Mouse (Mus musculus) hindbrain, postnatal 0 days (tissue): ENCODE data around the gene Atg10. TPM values are rescaled to one million over a fixed set of nuclear protein-coding genes. Genes with fewer than 3 reads are reported as not detected.

Experiments
- ATAC-seq: fragments of 200-750 bp; cut with Nextera tagmentation; 2 replicates; pipeline ENCODE4 v1.8.0; 2017; ENCODE audit warnings: mild to moderate bottlenecking, moderate TSS enrichment, moderate library complexity
- DNase-seq: peaks from one replicate; pipeline ENCODE4 v3.0.0-alpha.2; 2015; ENCODE audit warnings: low spot score
- H3K27ac ChIP-seq: fragments of 300-500 bp; sonication (generic); 2 replicates; pipeline ENCODE4 v1.5.1; 2014; ENCODE audit warnings: mild to moderate bottlenecking
- H3K27me3 ChIP-seq: fragments of 300-500 bp; sonication (generic); 2 replicates; pipeline ENCODE4 v1.6.1; 2014; ENCODE audit warnings: low read length, mixed read lengths; ENCODE audit not compliant: insufficient read depth
- H3K36me3 ChIP-seq: fragments of 300-500 bp; sonication (generic); 2 replicates; pipeline ENCODE4 v1.6.1; 2014; ENCODE audit warnings: low read length, mixed read lengths; ENCODE audit not compliant: insufficient read depth
- H3K4me1 ChIP-seq: fragments of 300-500 bp; sonication (generic); 2 replicates; pipeline ENCODE4 v1.6.1; 2014; ENCODE audit warnings: antibody characterized with exemption, low read length, mixed read lengths; ENCODE audit not compliant: insufficient read depth
- H3K4me2 ChIP-seq: fragments of 300-500 bp; sonication (generic); 2 replicates; pipeline ENCODE4 v1.6.1; 2014; ENCODE audit warnings: low read depth, mild to moderate bottlenecking, low read length, moderate library complexity, mixed read lengths
- H3K4me3 ChIP-seq: fragments of 300-500 bp; sonication (generic); 2 replicates; pipeline ENCODE4 v1.5.1; 2014; ENCODE audit warnings: low read length
- H3K9ac ChIP-seq: fragments of 300-500 bp; sonication (generic); replicated peaks from 2 replicates; pipeline ENCODE4 v1.6.1; 2014; ENCODE audit warnings: mild to moderate bottlenecking, low read length, moderate library complexity, mixed read lengths
- H3K9me3 ChIP-seq: fragments of 300-500 bp; sonication (generic); 2 replicates; pipeline ENCODE4 v1.6.1; 2016; ENCODE audit warnings: low read length, mixed read lengths
- CTCF ChIP-seq: IDR thresholded peaks from 2 replicates; pipeline ENCODE4 v1.5.1; 2016; ENCODE audit warnings: antibody characterized with exemption, control low read depth, low read depth
- WGBS: fragments of 180-500 bp; shearing (Covaris S2); extraction: QIAGEN DNeasy Blood & Tissue Kit; methylation state at CpG from one replicate; pipeline ENCODE4 v1.1.7; 2014; 5-methylcytosine and 5-hydroxymethylcytosine counted together
- polyA plus RNA-seq: library from polyadenylated mRNA; unstranded; fragments of >200 nt; fragmentation: Nextera tagmentation; extraction: Ambion mirVana; gene quantifications from 2 replicates; pipeline ENCODE4 v1.2.1, GENCODE M21; 2015
- total RNA-seq: library from RNA; depleted of rRNA; stranded (reverse); fragments of >200 nt; gene quantifications from 2 replicates; pipeline ENCODE4 v1.2.3, GENCODE M21; 2014

Atg10 gene
- total and polyA plus RNA-seq, 2 experiments from 2014 or later = 5.2 to 13.9 TPM

GRCm38 (mm10) chr13:91167561-91167960 is 56.2 kb downstream of the Atg10 start:
- Histone ChIP-seq H3K4me3 (no peak overlapping the region), H3K4me1 (peaks cover 8% of the 10 kb centered on the region; the same call in 1 of the 2 replicates), H3K27me3 (no peaks in the 10 kb centered on the region), H3K4me2 (no peak overlapping the region), H3K27ac (no peak overlapping the region), H3K9me3 (no peaks in the 10 kb centered on the region), H3K36me3 (no peaks in the 10 kb centered on the region), H3K9ac (no peak overlapping the region)
- no peak for DNase-seq
- WGBS = 89% methylated on average over 5 of the region's 5 CpGs
- no peak for TF ChIP-seq CTCF
- ATAC-seq = no peak

GRCm38 (mm10) chr13:91166286-91166685 is 57.5 kb downstream of the Atg10 start:
- no peaks in the 10 kb centered on the region for H3K27me3 ChIP-seq
- TF ChIP-seq CTCF = no peak
- no peak overlapping the region for H3K4me2 ChIP-seq
- ATAC-seq = no peak
- WGBS = 93% methylated on average over 7 of the region's 7 CpGs
- H3K36me3 ChIP-seq = no peaks in the 10 kb centered on the region
- DNase-seq = no peak
- no peaks in the 10 kb centered on the region for H3K9me3 ChIP-seq
- peaks cover 8% of the 10 kb centered on the region; the same call in 1 of the 2 replicates for H3K4me1 ChIP-seq
- H3K27ac ChIP-seq = no peak overlapping the region
- no peak overlapping the region for H3K4me3 ChIP-seq
- no peak overlapping the region for H3K9ac ChIP-seq

- Histone ChIP-seq H3K4me2 (no peak overlapping the region), H3K27me3 (no peaks in the 10 kb centered on the region), H3K9me3 (no peaks in the 10 kb centered on the region), H3K4me1 (0 out of 2 replicates have a peak, but pooled peaks cover 5% of the 10 kb centered on the region), H3K27ac (no peak overlapping the region), H3K36me3 (no peaks in the 10 kb centered on the region), H3K4me3 (no peak overlapping the region), H3K9ac (no peak overlapping the region)
- ATAC-seq (no peak; the same call in 1 of the 2 replicates), DNase-seq (no peak)
- no peak for TF ChIP-seq CTCF
- 62% methylated on average over 6 of the region's 6 CpGs for WGBS
These were observed 58.6 kb downstream of the Atg10 start for GRCm38 (mm10) chr13:91165200-91165599.

GRCm38 (mm10) chr13:91163292-91163691 is 60.5 kb downstream of the Atg10 start:
- Histone ChIP-seq H3K9ac (no peak overlapping the region), H3K27me3 (no peaks in the 10 kb centered on the region), H3K36me3 (no peaks in the 10 kb centered on the region), H3K4me3 (no peak overlapping the region), H3K4me2 (no peak overlapping the region), H3K9me3 (no peaks in the 10 kb centered on the region), H3K27ac (no peak overlapping the region), H3K4me1 (0 out of 2 replicates have a peak, but pooled peaks cover 5% of the 10 kb centered on the region)
- no peak for TF ChIP-seq CTCF
- no peak for ATAC-seq
- 71% methylated on average over 4 of the region's 4 CpGs for WGBS
- no peak for DNase-seq

GRCm38 (mm10) chr13:91162452-91162851 is 61.3 kb downstream of the Atg10 start:
- 32% methylated on average over 5 of the region's 5 CpGs for WGBS
- no peak for TF ChIP-seq CTCF
- Histone ChIP-seq H3K27me3 (no peaks in the 10 kb centered on the region), H3K27ac (no peak overlapping the region), H3K4me1 (0 out of 2 replicates have a peak, but pooled peaks cover 5% of the 10 kb centered on the region), H3K4me3 (no peak overlapping the region), H3K9me3 (no peaks in the 10 kb centered on the region), H3K36me3 (no peaks in the 10 kb centered on the region), H3K9ac (no peak overlapping the region), H3K4me2 (no peak overlapping the region)
- DNase-seq = no peak
- ATAC-seq = no peak

GRCm38 (mm10) chr13:91160616-91161015 is 63.2 kb downstream of the Atg10 start:
- H3K9me3 ChIP-seq = no peaks in the 10 kb centered on the region
- no peak overlapping the region for H3K27ac ChIP-seq
- no peaks in the 10 kb centered on the region for H3K36me3 ChIP-seq
- H3K4me2 ChIP-seq = no peak overlapping the region
- 0 out of 2 replicates have a peak, but pooled peaks cover 5% of the 10 kb centered on the region for H3K4me1 ChIP-seq
- WGBS = 75% methylated on average over 3 of the region's 3 CpGs
- ATAC-seq = no peak
- DNase-seq = no peak
- no peaks in the 10 kb centered on the region for H3K27me3 ChIP-seq
- no peak overlapping the region for H3K9ac ChIP-seq
- H3K4me3 ChIP-seq = no peak overlapping the region
- no peak for TF ChIP-seq CTCF

GRCm38 (mm10) chr13:91159881-91160280 is 63.9 kb downstream of the Atg10 start:
- Histone ChIP-seq H3K27ac (no peak overlapping the region), H3K4me1 (0 out of 2 replicates have a peak, but pooled peaks cover 5% of the 10 kb centered on the region), H3K4me3 (no peak overlapping the region), H3K27me3 (no peaks in the 10 kb centered on the region), H3K36me3 (no peaks in the 10 kb centered on the region), H3K9me3 (no peaks in the 10 kb centered on the region), H3K9ac (no peak overlapping the region), H3K4me2 (no peak overlapping the region)
- ATAC-seq (no peak), DNase-seq (no peak)
- no peak for TF ChIP-seq CTCF
- WGBS = 89% methylated on average over 2 of the region's 2 CpGs
